Mouse (Mus musculus) stomach, embryonic 16.5 days (tissue): ENCODE results near the gene Nhej1. TPM values are rescaled to one million over a fixed set of nuclear protein-coding genes. Genes with fewer than 3 reads are reported as not detected.

Experiments used
- ATAC-seq: fragments of 200-750 bp; cut with Nextera tagmentation; 2 replicates; pipeline ENCODE4 v1.8.0; 2017; ENCODE audit warnings: moderate number of reproducible peaks, moderate TSS enrichment; ENCODE audit not compliant: insufficient read depth, low FRiP score
- H3K27ac ChIP-seq: fragments of 300-500 bp; sonication (generic); 2 replicates; pipeline ENCODE4 v1.5.1; 2014; ENCODE audit warnings: low read length
- H3K27me3 ChIP-seq: fragments of 300-500 bp; sonication (generic); 2 replicates; pipeline ENCODE4 v1.6.1; 2014; ENCODE audit warnings: low read length, control low read depth, mixed read lengths; ENCODE audit not compliant: control insufficient read depth, insufficient read depth
- H3K36me3 ChIP-seq: fragments of 300-500 bp; sonication (generic); 2 replicates; pipeline ENCODE4 v1.6.1; 2014; ENCODE audit warnings: low read length; ENCODE audit not compliant: control insufficient read depth, insufficient read depth
- H3K4me1 ChIP-seq: fragments of 300-500 bp; sonication (generic); 2 replicates; pipeline ENCODE4 v1.6.1; 2014; ENCODE audit warnings: low read length, control low read depth, mixed read lengths; ENCODE audit not compliant: control insufficient read depth, insufficient read depth
- H3K4me2 ChIP-seq: fragments of 300-500 bp; sonication (generic); 2 replicates; pipeline ENCODE4 v1.6.1; 2014; ENCODE audit warnings: low read depth, low read length, mixed read lengths
- H3K4me3 ChIP-seq: fragments of 300-500 bp; sonication (generic); replicated peaks from 2 replicates; pipeline ENCODE4 v1.5.1; 2014; ENCODE audit warnings: mild to moderate bottlenecking, low read length
- H3K9ac ChIP-seq: fragments of 300-500 bp; sonication (generic); 2 replicates; pipeline ENCODE4 v1.6.1; 2014; ENCODE audit warnings: low read length
- H3K9me3 ChIP-seq: fragments of 300-500 bp; sonication (generic); replicated peaks from 2 replicates; pipeline ENCODE4 v1.6.1; 2016; ENCODE audit warnings: low read length, control low read depth; ENCODE audit not compliant: control insufficient read depth
- WGBS: fragments of 180-500 bp; shearing (Covaris S2); extraction: QIAGEN DNeasy Blood & Tissue Kit; methylation state at CpG from one replicate; pipeline ENCODE4 v1.1.7; 2014; 5-methylcytosine and 5-hydroxymethylcytosine counted together
- polyA plus RNA-seq: library from polyadenylated mRNA; unstranded; fragments of >200 nt; fragmentation: Nextera tagmentation; extraction: Ambion mirVana; gene quantifications from 2 replicates; pipeline ENCODE4 v1.2.1, GENCODE M21; 2015

The Nhej1 gene
- polyA plus RNA-seq, 1 experiment from 2014 or later = 7.6 TPM

- no peaks in the 10 kb centered on the region for H3K9me3 ChIP-seq
- 2% methylated on average over 82 of the region's 84 CpGs for WGBS
- H3K4me3 ChIP-seq = peak overlapping the region; percentile 46
- peaks cover 12% of the 10 kb centered on the region for H3K4me1 ChIP-seq
- H3K27ac ChIP-seq = peak overlapping the region; percentile 84
- H3K4me2 ChIP-seq = peak overlapping the region; percentile 64
- peaks cover 80% of the 10 kb centered on the region for H3K27me3 ChIP-seq
- ATAC-seq = peak; percentile 14; the same call in 1 of the 2 replicates
- H3K9ac ChIP-seq = peak overlapping the region; percentile 70
- no peaks in the 10 kb centered on the region for H3K36me3 ChIP-seq
Measured at GRCm38 (mm10) chr1:74950576-74951490, 174.2 kb downstream of the Nhej1 start.

GRCm38 (mm10) chr1:74950066-74950465 lies 174.9 kb downstream of the Nhej1 start:
- Histone ChIP-seq H3K4me1 (peaks cover 12% of the 10 kb centered on the region), H3K9me3 (no peaks in the 10 kb centered on the region), H3K36me3 (no peaks in the 10 kb centered on the region), H3K27ac (peak overlapping the region; percentile 84), H3K27me3 (peaks cover 75% of the 10 kb centered on the region), H3K4me2 (peak overlapping the region; percentile 64; the same call in 1 of the 2 replicates), H3K4me3 (peak overlapping the region; percentile 46), H3K9ac (peak overlapping the region; percentile 70)
- WGBS = 6% methylated on average over 16 of the region's 16 CpGs
- no peak for ATAC-seq

- 3% methylated on average over 24 of the region's 24 CpGs for WGBS
- no peaks in the 10 kb centered on the region for H3K9me3 ChIP-seq
- peak; percentile 2; the same call in 1 of the 2 replicates for ATAC-seq
- H3K4me3 ChIP-seq = peak overlapping the region; percentile 46
- no peaks in the 10 kb centered on the region for H3K36me3 ChIP-seq
- 0 out of 2 replicates have a peak overlapping the region, but pooled peaks have one; percentile 4 for H3K4me2 ChIP-seq
- H3K9ac ChIP-seq = peak overlapping the region; percentile 70
- H3K27me3 ChIP-seq = peaks cover 75% of the 10 kb centered on the region
- H3K27ac ChIP-seq = peak overlapping the region; percentile 84
- peaks cover 12% of the 10 kb centered on the region for H3K4me1 ChIP-seq
Measured at GRCm38 (mm10) chr1:74949666-74950050, 175.3 kb downstream of the Nhej1 start.

GRCm38 (mm10) chr1:74948784-74949665 lies 176.0 kb downstream of the Nhej1 start:
- 3% methylated on average over 20 of the region's 20 CpGs for whole genome bisulfite sequencing
- Histone ChIP-seq H3K4me2 (peak overlapping the region; percentile 57), H3K27ac (peak overlapping the region; percentile 84; the same call in 1 of the 2 replicates), H3K27me3 (peaks cover 73% of the 10 kb centered on the region), H3K4me3 (peak overlapping the region; percentile 46), H3K36me3 (no peaks in the 10 kb centered on the region), H3K4me1 (peaks cover 12% of the 10 kb centered on the region), H3K9me3 (no peaks in the 10 kb centered on the region), H3K9ac (peak overlapping the region; percentile 70)
- ATAC-seq = peak; percentile 31; the same call in 1 of the 2 replicates

- H3K9me3 ChIP-seq = no peaks in the 10 kb centered on the region
- peak overlapping the region; percentile 57 for H3K4me2 ChIP-seq
- WGBS = 2% methylated on average over 41 of the region's 41 CpGs
- peak overlapping the region; percentile 70 for H3K9ac ChIP-seq
- no peaks in the 10 kb centered on the region for H3K36me3 ChIP-seq
- peaks cover 12% of the 10 kb centered on the region for H3K4me1 ChIP-seq
- peaks cover 66% of the 10 kb centered on the region for H3K27me3 ChIP-seq
- H3K27ac ChIP-seq = no peak overlapping the region
- peak overlapping the region; percentile 46 for H3K4me3 ChIP-seq
- no peak for ATAC-seq
Measured at GRCm38 (mm10) chr1:74947986-74948670, 176.9 kb downstream of the Nhej1 start.

GRCm38 (mm10) chr1:74941651-74942360 lies 183.2 kb downstream of the Nhej1 start:
- no peak overlapping the region for H3K4me2 ChIP-seq
- H3K27ac ChIP-seq = peak overlapping the region; percentile 41
- H3K9ac ChIP-seq = no peak overlapping the region
- ATAC-seq = peak; percentile 83
- peaks cover 4% of the 10 kb centered on the region; the same call in 1 of the 2 replicates for H3K27me3 ChIP-seq
- no peaks in the 10 kb centered on the region for H3K36me3 ChIP-seq
- WGBS = 47% methylated on average over 12 of the region's 12 CpGs
- H3K4me3 ChIP-seq = no peak overlapping the region
- H3K9me3 ChIP-seq = no peaks in the 10 kb centered on the region
- H3K4me1 ChIP-seq = no peaks in the 10 kb centered on the region

- Histone ChIP-seq H3K27me3 (peaks cover 1% of the 10 kb centered on the region), H3K9me3 (no peaks in the 10 kb centered on the region), H3K4me2 (no peak overlapping the region), H3K4me1 (no peaks in the 10 kb centered on the region), H3K9ac (no peak overlapping the region), H3K27ac (no peak overlapping the region), H3K4me3 (no peak overlapping the region), H3K36me3 (no peaks in the 10 kb centered on the region)
- WGBS = 10% methylated on average over 3 of the region's 3 CpGs
- no peak for ATAC-seq
Measured at GRCm38 (mm10) chr1:74939762-74940161, 185.2 kb downstream of the Nhej1 start.

GRCm38 (mm10) chr1:74936221-74936830 lies 188.7 kb downstream of the Nhej1 start:
- H3K36me3 ChIP-seq = no peaks in the 10 kb centered on the region

More at GRCm38 (mm10) chr1:74936221-74936830, 188.7 kb downstream of the Nhej1 start:
- 42% methylated on average over 12 of the region's 12 CpGs for WGBS
- H3K4me1 ChIP-seq = no peaks in the 10 kb centered on the region
- no peak overlapping the region for H3K9ac ChIP-seq
- H3K4me3 ChIP-seq = no peak overlapping the region
- no peak overlapping the region for H3K27ac ChIP-seq
- H3K4me2 ChIP-seq = no peak overlapping the region
- no peak for ATAC-seq
- H3K9me3 ChIP-seq = no peaks in the 10 kb centered on the region
- H3K27me3 ChIP-seq = peaks cover 4% of the 10 kb centered on the region
